Mouse (Mus musculus) cortical plate, adult 2 months (tissue): ENCODE results near the gene Ahctf1.

Experiments used
- CTCF ChIP-seq: fragments of 200-500 bp; IDR thresholded peaks from 2 replicates; pipeline ENCODE4 v1.5.1; 2011; ENCODE audit warnings: mild to moderate bottlenecking, control low read depth, low read length; ENCODE audit not compliant: insufficient read depth; ENCODE audit errors: extremely low read depth
- POLR2A ChIP-seq: fragments of 200-500 bp; IDR thresholded peaks from 2 replicates; pipeline ENCODE4 v1.6.1; 2011; ENCODE audit warnings: mild to moderate bottlenecking, low read length, control low read depth; ENCODE audit not compliant: insufficient read depth; ENCODE audit errors: extremely low read depth

GRCm38 (mm10) chr1:179734500-179735474 lies 68.7 kb downstream of the Ahctf1 start:
- TF ChIP-seq CTCF (peak; percentile 53), POLR2A (no peak)
